ENCODE assay signal across 9 mouse cellular contexts in the genomic region with DNA sequence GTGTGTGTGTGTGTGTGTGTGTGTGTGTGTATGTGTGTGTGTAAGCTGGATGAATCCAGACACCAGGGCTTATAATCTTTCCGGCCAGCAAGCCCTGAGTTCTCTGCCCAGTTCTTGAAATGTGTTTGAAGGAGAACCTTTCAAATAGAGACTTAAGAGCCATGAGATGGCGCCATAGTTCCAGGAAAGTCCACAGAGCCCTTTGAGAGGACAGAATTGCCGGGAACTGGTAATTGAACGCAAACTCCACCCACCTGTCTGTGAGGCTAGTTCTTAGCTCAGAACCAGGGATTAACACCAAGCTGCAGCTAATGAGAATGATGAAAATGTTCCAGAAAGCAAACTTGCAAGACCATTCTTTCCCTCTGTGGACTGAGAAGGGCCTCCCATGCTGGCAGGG.
DNase-seq lines count a peak whose midpoint lies in the region; ATAC-seq lines count a peak whose summit lies in the region.
"Had no signal": no experiment of that assay in that cellular context is flagged by ENCODE, and none has a peak within 500 bp of the region (broad histone marks: within the 10 kb centered on the region; RNA-seq: fewer than 3 reads in every experiment).

No protein-coding gene starts in this region.

- H3K27me3 ChIP-seq in heart, embryonic 11.5 days (ENCODE audit: control insufficient read depth, insufficient read depth, low read length), result no peaks in the 10 kb centered on the region
- no peaks in the 10 kb centered on the region for H3K27me3 ChIP-seq in forebrain, embryonic 16.5 days (replicated peaks; ENCODE audit: control insufficient read depth, insufficient read depth, low read length)
- H3K27me3 ChIP-seq: heart, embryonic 15.5 days had no signal

- no peaks in the 10 kb centered on the region for H3K4me1 ChIP-seq in heart, embryonic 11.5 days (ENCODE audit: control insufficient read depth, insufficient read depth, low read length)
- no peaks in the 10 kb centered on the region for H3K4me1 ChIP-seq in forebrain, embryonic 16.5 days (replicated peaks; ENCODE audit: control insufficient read depth, insufficient read depth, low read length)
- H3K4me1 ChIP-seq: heart, embryonic 15.5 days had no signal

- no peak for ATAC-seq in heart, embryonic 11.5 days (replicated peaks; ENCODE audit: insufficient number of reproducible peaks, low FRiP score, low TSS enrichment)
- peak; percentile 73 for ATAC-seq in forebrain, embryonic 16.5 days

- no peak overlapping the region for H3K4me2 ChIP-seq in heart, embryonic 11.5 days
- no peak overlapping the region for H3K4me2 ChIP-seq in forebrain, embryonic 16.5 days (ENCODE audit: low read length)
- H3K4me2 ChIP-seq: heart, embryonic 15.5 days had no signal

- H3K9me3 ChIP-seq in heart, embryonic 11.5 days (replicated peaks; ENCODE audit: control insufficient read depth, low read length), result no peaks in the 10 kb centered on the region
- no peaks in the 10 kb centered on the region for H3K9me3 ChIP-seq in forebrain, embryonic 16.5 days (ENCODE audit: control insufficient read depth, low read length)
- H3K9me3 ChIP-seq: heart, embryonic 15.5 days had no signal

- peak; percentile 9 for DNase-seq in heart, postnatal 4 days
- peak; percentile 29 for DNase-seq in WW6 (ENCODE audit: low read depth, low spot score)
- DNase-seq in left cerebral cortex, adult 18-20 months (ENCODE audit: low spot score in 2 of 2), result peak; percentile 48 to 55
- peak; percentile 19 for DNase-seq in retina, postnatal 7 days (ENCODE audit: low read depth, low spot score)
- no peak for DNase-seq in urinary bladder, postnatal 4 days (ENCODE audit: low spot score in 2 of 2)
- no peak for DNase-seq in heart, adult 18-20 months

- H3K27ac ChIP-seq in heart, embryonic 11.5 days (ENCODE audit: low read depth, low read length), result no peak overlapping the region
- no peak overlapping the region for H3K27ac ChIP-seq in forebrain, embryonic 16.5 days (ENCODE audit: low read length)
- H3K27ac ChIP-seq: heart, embryonic 15.5 days had no signal

- 14% methylated on average over 4 of the region's 4 CpGs for WGBS in heart, embryonic 11.5 days (ENCODE audit: insufficient replicate concordance)
- WGBS in forebrain, embryonic 16.5 days, result 11% methylated on average over 4 of the region's 4 CpGs

- H3K36me3 ChIP-seq in heart, embryonic 11.5 days (ENCODE audit: control insufficient read depth, insufficient read depth, low read length), result no peaks in the 10 kb centered on the region
- H3K36me3 ChIP-seq in forebrain, embryonic 16.5 days (ENCODE audit: control insufficient read depth, insufficient read depth), result no peaks in the 10 kb centered on the region
- H3K36me3 ChIP-seq: heart, embryonic 15.5 days had no signal

- no peak overlapping the region for H3K9ac ChIP-seq in heart, embryonic 11.5 days (ENCODE audit: low read depth, low read length)
- H3K9ac ChIP-seq in forebrain, embryonic 16.5 days (replicated peaks; ENCODE audit: low read depth, low read length), result no peak overlapping the region
- H3K9ac ChIP-seq: heart, embryonic 15.5 days had no signal

- no peak overlapping the region for H3K4me3 ChIP-seq in heart, embryonic 11.5 days (ENCODE audit: low read depth, low read length)
- H3K4me3 ChIP-seq in forebrain, embryonic 16.5 days (replicated peaks; ENCODE audit: low read length), result no peak overlapping the region
- H3K4me3 ChIP-seq: heart, embryonic 15.5 days had no signal

Comparison
In these comparisons a context has a peak if more than half of its experiments do, and no peak if none do; other contexts are left out.
1. DNase-seq: peak in heart, postnatal 4 days (single experiment), WW6 (single experiment), left cerebral cortex, adult 18-20 months (2 of 2) and retina, postnatal 7 days (single experiment); none in urinary bladder, postnatal 4 days (0 of 2) and heart, adult 18-20 months (0 of 2).